10 mouse cellular contexts compared by ENCODE assay signal in genomic region chr4:119072363-119072940, GRCm38 (mm10). TPM values are rescaled to one million over a fixed set of nuclear protein-coding genes. Genes with fewer than 3 reads are reported as not detected.
A peak's percentile ranks its signal among the peaks of the same experiment; 100 is the strongest.
DNase-seq lines count a peak whose midpoint lies in the region; ATAC-seq and TF ChIP-seq lines count a peak whose summit lies in the region.
"Had no signal": no experiment of that assay in that cellular context is flagged by ENCODE, and none has a peak within 500 bp of the region (broad histone marks: within the 10 kb centered on the region; RNA-seq: fewer than 3 reads in every experiment).

No protein-coding gene starts in this region.

- H3K27ac ChIP-seq in kidney, postnatal 0 days: peak overlapping the region; percentile 37; the same call in 1 of the 2 replicates
- H3K27ac ChIP-seq in embryonic facial prominence, embryonic 13.5 days: peak overlapping the region; percentile 80
- H3K27ac ChIP-seq in hindbrain, embryonic 16.5 days (ENCODE audit: low read depth, low read length): no peak overlapping the region
- no peak overlapping the region for H3K27ac ChIP-seq in midbrain, postnatal 0 days (ENCODE audit: low read depth, low read length)
- H3K27ac ChIP-seq: liver, embryonic 15.5 days had no signal

- peak overlapping the region; percentile 37 for H3K4me2 ChIP-seq in kidney, postnatal 0 days (ENCODE audit: low read length)
- H3K4me2 ChIP-seq in embryonic facial prominence, embryonic 13.5 days: peak overlapping the region; percentile 58
- peak overlapping the region; percentile 47 for H3K4me2 ChIP-seq in hindbrain, embryonic 16.5 days (ENCODE audit: low read length)
- peak overlapping the region; percentile 38 for H3K4me2 ChIP-seq in midbrain, postnatal 0 days (ENCODE audit: low read depth, low read length, poor library complexity, severe bottlenecking)
- H3K4me2 ChIP-seq: liver, embryonic 15.5 days had no signal

- 47% methylated on average over 19 of the region's 19 CpGs for WGBS in kidney, postnatal 0 days
- WGBS in embryonic facial prominence, embryonic 13.5 days: 16% methylated on average over 19 of the region's 19 CpGs
- WGBS in hindbrain, embryonic 16.5 days: 28% methylated on average over 19 of the region's 19 CpGs
- WGBS in midbrain, postnatal 0 days: 34% methylated on average over 19 of the region's 19 CpGs

- no peaks in the 10 kb centered on the region for H3K9me3 ChIP-seq in kidney, postnatal 0 days (replicated peaks; ENCODE audit: low read length)
- H3K9me3 ChIP-seq in embryonic facial prominence, embryonic 13.5 days: no peaks in the 10 kb centered on the region
- no peaks in the 10 kb centered on the region for H3K9me3 ChIP-seq in hindbrain, embryonic 16.5 days (ENCODE audit: control insufficient read depth, low read length)
- no peaks in the 10 kb centered on the region for H3K9me3 ChIP-seq in midbrain, postnatal 0 days (ENCODE audit: low read length)
- H3K9me3 ChIP-seq: liver, embryonic 15.5 days had no signal

- no peaks in the 10 kb centered on the region for H3K36me3 ChIP-seq in kidney, postnatal 0 days (ENCODE audit: insufficient read depth, low read length)
- H3K36me3 ChIP-seq in embryonic facial prominence, embryonic 13.5 days: no peaks in the 10 kb centered on the region
- H3K36me3 ChIP-seq in hindbrain, embryonic 16.5 days (ENCODE audit: control insufficient read depth, insufficient read depth, low read length): no peaks in the 10 kb centered on the region
- no peaks in the 10 kb centered on the region for H3K36me3 ChIP-seq in midbrain, postnatal 0 days (ENCODE audit: insufficient read depth, low read length)
- H3K36me3 ChIP-seq: liver, embryonic 15.5 days had no signal

- peaks cover 14% of the 10 kb centered on the region for H3K4me1 ChIP-seq in kidney, postnatal 0 days (replicated peaks; ENCODE audit: insufficient read depth, low read length)
- peaks cover 45% of the 10 kb centered on the region for H3K4me1 ChIP-seq in embryonic facial prominence, embryonic 13.5 days
- H3K4me1 ChIP-seq in hindbrain, embryonic 16.5 days (ENCODE audit: control insufficient read depth, insufficient read depth, low read depth, low read length): peaks cover 9% of the 10 kb centered on the region
- H3K4me1 ChIP-seq in midbrain, postnatal 0 days (ENCODE audit: insufficient read depth, low read length): 0 out of 2 replicates have a peak, but pooled peaks cover 8% of the 10 kb centered on the region

- H3K27me3 ChIP-seq in kidney, postnatal 0 days (ENCODE audit: insufficient read depth, low read length): no peaks in the 10 kb centered on the region
- H3K27me3 ChIP-seq in embryonic facial prominence, embryonic 13.5 days: peaks cover 33% of the 10 kb centered on the region
- peaks cover 6% of the 10 kb centered on the region for H3K27me3 ChIP-seq in hindbrain, embryonic 16.5 days (replicated peaks; ENCODE audit: control insufficient read depth, insufficient read depth, low read length)
- H3K27me3 ChIP-seq in midbrain, postnatal 0 days (ENCODE audit: insufficient read depth, low read length): peaks cover 19% of the 10 kb centered on the region; the same call in 1 of the 2 replicates

- no peak overlapping the region for H3K9ac ChIP-seq in kidney, postnatal 0 days (ENCODE audit: low read depth, low read length)
- peak overlapping the region; percentile 59 for H3K9ac ChIP-seq in embryonic facial prominence, embryonic 13.5 days
- peak overlapping the region; percentile 18; the same call in 1 of the 2 replicates for H3K9ac ChIP-seq in hindbrain, embryonic 16.5 days (ENCODE audit: low read depth, low read length)
- no peak overlapping the region for H3K9ac ChIP-seq in midbrain, postnatal 0 days (replicated peaks; ENCODE audit: low read length, poor library complexity, severe bottlenecking)
- H3K9ac ChIP-seq: liver, embryonic 15.5 days had no signal

- no peak overlapping the region for H3K4me3 ChIP-seq in kidney, postnatal 0 days (replicated peaks; ENCODE audit: low read depth, low read length)
- H3K4me3 ChIP-seq in embryonic facial prominence, embryonic 13.5 days: peak overlapping the region; percentile 38
- H3K4me3 ChIP-seq in hindbrain, embryonic 16.5 days (ENCODE audit: low read length): peak overlapping the region; percentile 23
- H3K4me3 ChIP-seq in midbrain, postnatal 0 days (ENCODE audit: low read depth, low read length): peak overlapping the region; percentile 10; the same call in 1 of the 2 replicates
- H3K4me3 ChIP-seq: liver, embryonic 15.5 days had no signal

- no peak for ATAC-seq in kidney, postnatal 0 days (replicated peaks; ENCODE audit: low FRiP score, low read depth)
- ATAC-seq in embryonic facial prominence, embryonic 13.5 days (ENCODE audit: insufficient number of reproducible peaks, insufficient read depth, low FRiP score, low TSS enrichment, low read depth): 0 out of 2 replicates have a peak, but pooled peaks have one; percentile 17
- ATAC-seq in hindbrain, embryonic 16.5 days: no peak
- ATAC-seq in midbrain, postnatal 0 days (ENCODE audit: low FRiP score): no peak
- ATAC-seq in activated CD4-positive, CD25-positive, alpha-beta regulatory T cell, adult 4 months: no peak

- TF ChIP-seq CTCF in kidney, postnatal 0 days (IDR thresholded peaks at IDR 0.05; ENCODE audit: low read depth): no peak
- no peak for TF ChIP-seq CTCF in midbrain, postnatal 0 days (IDR thresholded peaks at IDR 0.05)

- no peak for DNase-seq in kidney, postnatal 0 days (ENCODE audit: low spot score)
- no peak for DNase-seq in kidney, adult 8-10 months
- DNase-seq in midbrain, postnatal 0 days (ENCODE audit: low spot score): no peak
- no peak for DNase-seq in cerebellum, postnatal 36 days
- no peak for DNase-seq in adrenal gland, postnatal 14 days
- DNase-seq: kidney, adult 18-20 months had no signal

RNA-seq across cellular contexts. Expression of gene Slc2a1, which starts 36.1 kb away (rescaled TPM):
- 57.5 and 58.0 TPM in 2 replicates for polyA plus RNA-seq in kidney, postnatal 0 days (2015; fragmentation: Nextera tagmentation; extraction: Ambion mirVana)
- polyA plus RNA-seq in embryonic facial prominence, embryonic 13.5 days (2015; fragmentation: Nextera tagmentation; extraction: Ambion mirVana): 116 and 123 TPM in 2 replicates
- polyA plus RNA-seq in hindbrain, embryonic 16.5 days (2015; fragmentation: Nextera tagmentation; extraction: Ambion mirVana): 100 and 106 TPM in 2 replicates
- 85.1 and 104 TPM in 2 replicates for total RNA-seq in midbrain, postnatal 0 days (2014; rRNA removed)
- polyA plus RNA-seq in midbrain, postnatal 0 days (2015; fragmentation: Nextera tagmentation; extraction: Ambion mirVana): 43.1 and 46.4 TPM in 2 replicates
- total RNA-seq in adrenal gland, postnatal 14 days (2021): 15.9 and 19.6 TPM in 2 replicates
- 10 to 100 TPM; 27.6 to 29.1 TPM for polyA plus RNA-seq in activated CD4-positive, CD25-positive, alpha-beta regulatory T cell, adult 4 months (2017; shearing (Covaris generic))

Comparison
In these comparisons a context has a peak if more than half of its experiments do, and no peak if none do; other contexts are left out.
1. H3K27ac ChIP-seq: peak in kidney, postnatal 0 days (single experiment) and embryonic facial prominence, embryonic 13.5 days (single experiment); none in hindbrain, embryonic 16.5 days (single experiment) and midbrain, postnatal 0 days (single experiment).
2. H3K9ac ChIP-seq: peak in embryonic facial prominence, embryonic 13.5 days (single experiment) and hindbrain, embryonic 16.5 days (single experiment); none in kidney, postnatal 0 days (single experiment) and midbrain, postnatal 0 days (single experiment).
3. Peak in every context shown above with its lines, with median percentiles within 50 percentile points of each other: H3K4me2 ChIP-seq.